Mouse (Mus musculus): ENCODE results near the gene Fam117b. TPM values are rescaled to one million over a fixed set of nuclear protein-coding genes. Genes with fewer than 3 reads are reported as not detected.
A peak's percentile ranks its signal among the peaks of the same experiment; 100 is the strongest.

The Fam117b gene
- polyA plus RNA-seq, 1 experiment from 2014 or later = 10.7 TPM

DNA sequence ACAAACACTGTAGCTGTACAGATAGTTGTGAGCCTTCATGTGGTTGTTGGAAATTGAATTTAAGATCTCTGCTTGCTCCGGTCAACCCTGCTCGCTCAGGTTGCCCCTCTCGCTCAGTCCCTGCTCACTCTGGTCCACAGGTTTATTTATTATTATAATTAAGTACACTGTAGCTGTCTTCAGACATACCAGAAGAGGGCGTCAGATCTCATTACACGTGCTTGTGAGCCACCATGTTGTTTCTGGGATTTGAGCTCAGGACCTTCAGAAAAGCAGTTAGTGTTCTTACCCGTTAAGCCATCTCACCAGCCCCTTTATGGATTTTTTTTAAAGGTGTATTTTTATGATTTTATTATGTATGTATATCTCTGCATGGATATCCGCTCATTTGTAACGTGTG is 20.0 kb upstream of the Fam117b start:
- WGBS = 89% methylated on average over 8 of the region's 8 CpGs
- Histone ChIP-seq H3K4me2 (ENCODE audit: low read depth, low read length) (no peak overlapping the region), H3K9ac (ENCODE audit: low read depth, low read length) (no peak overlapping the region), H3K4me3 (ENCODE audit: low read depth, low read length) (no peak overlapping the region), H3K36me3 (ENCODE audit: control insufficient read depth, insufficient read depth, low read length) (no peaks in the 10 kb centered on the region), H3K27ac (replicated peaks; ENCODE audit: low read depth, low read length) (no peak overlapping the region), H3K4me1 (ENCODE audit: control insufficient read depth, insufficient read depth, low read length) (no peaks in the 10 kb centered on the region), H3K9me3 (ENCODE audit: control insufficient read depth, low read length) (no peaks in the 10 kb centered on the region), H3K27me3 (replicated peaks; ENCODE audit: control insufficient read depth, insufficient read depth, low read length) (no peaks in the 10 kb centered on the region)
- ATAC-seq (ENCODE audit: low read depth) = no peak
- no peak for DNase-seq (ENCODE audit: low spot score)

DNA sequence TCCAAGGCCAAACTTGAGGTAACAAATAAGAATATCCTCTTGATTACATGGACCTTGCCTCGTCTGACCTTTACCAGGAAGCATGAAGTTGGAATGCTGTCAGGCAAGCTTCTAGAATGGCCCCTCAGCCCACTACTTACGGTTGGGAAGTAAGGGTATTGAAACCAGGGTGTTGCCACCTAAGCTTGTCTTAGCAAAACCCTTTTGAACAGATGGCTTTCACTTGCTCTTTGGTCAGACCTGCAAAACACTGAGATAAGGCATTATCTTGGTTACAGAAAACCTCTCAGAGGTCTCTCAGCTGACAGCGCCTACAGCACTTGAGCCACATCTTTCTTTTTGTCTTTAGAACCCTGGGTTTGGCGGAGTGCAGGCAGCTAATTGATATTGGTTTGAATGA is 18.8 kb upstream of the Fam117b start:
- no peaks in the 10 kb centered on the region for H3K36me3 ChIP-seq (ENCODE audit: control insufficient read depth, insufficient read depth, low read length)
- WGBS = 76% methylated on average over 4 of the region's 4 CpGs
- H3K9ac ChIP-seq (ENCODE audit: low read depth, low read length) = no peak overlapping the region
- no peak overlapping the region for H3K4me3 ChIP-seq (ENCODE audit: low read depth, low read length)
- ATAC-seq (ENCODE audit: low read depth) = no peak
- no peak overlapping the region for H3K4me2 ChIP-seq (ENCODE audit: low read depth, low read length)
- no peaks in the 10 kb centered on the region; the same call in 1 of the 2 replicates for H3K4me1 ChIP-seq (ENCODE audit: control insufficient read depth, insufficient read depth, low read length)
- no peak for DNase-seq (ENCODE audit: low spot score)
- no peak overlapping the region for H3K27ac ChIP-seq (replicated peaks; ENCODE audit: low read depth, low read length)
- no peaks in the 10 kb centered on the region for H3K27me3 ChIP-seq (replicated peaks; ENCODE audit: control insufficient read depth, insufficient read depth, low read length)
- H3K9me3 ChIP-seq (ENCODE audit: control insufficient read depth, low read length) = no peaks in the 10 kb centered on the region

DNA sequence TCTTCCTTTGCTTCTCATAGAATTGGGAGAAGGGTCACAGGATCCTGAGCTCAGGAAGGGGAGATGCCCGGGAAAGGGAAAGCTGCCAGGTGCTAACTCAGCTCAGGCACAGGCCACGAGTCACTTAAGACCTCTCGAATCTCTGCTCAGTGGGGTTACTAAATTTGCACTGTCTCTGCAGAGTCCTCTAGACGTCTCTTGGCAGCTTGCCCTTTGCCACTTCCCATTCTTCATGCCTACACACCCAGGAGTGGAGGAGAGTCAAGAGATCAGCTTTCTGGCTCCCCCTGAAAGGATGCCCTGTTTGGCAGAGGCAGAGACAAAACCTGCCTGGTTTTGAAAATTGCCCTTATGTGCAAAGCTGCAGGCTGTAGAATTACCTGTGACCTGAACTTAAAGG is 17.4 kb upstream of the Fam117b start:
- no peaks in the 10 kb centered on the region; the same call in 1 of the 2 replicates for H3K4me1 ChIP-seq (ENCODE audit: control insufficient read depth, insufficient read depth, low read length)
- H3K27ac ChIP-seq (replicated peaks; ENCODE audit: low read depth, low read length) = no peak overlapping the region
- H3K36me3 ChIP-seq (ENCODE audit: control insufficient read depth, insufficient read depth, low read length) = no peaks in the 10 kb centered on the region
- WGBS = 34% methylated on average over 4 of the region's 4 CpGs
- H3K9me3 ChIP-seq (ENCODE audit: control insufficient read depth, low read length) = no peaks in the 10 kb centered on the region
- H3K4me3 ChIP-seq (ENCODE audit: low read depth, low read length) = no peak overlapping the region
- no peaks in the 10 kb centered on the region for H3K27me3 ChIP-seq (replicated peaks; ENCODE audit: control insufficient read depth, insufficient read depth, low read length)
- ATAC-seq (ENCODE audit: low read depth) (peak; percentile 62; the same call in 1 of the 2 replicates), DNase-seq (ENCODE audit: low spot score) (peak; percentile 72)
- H3K4me2 ChIP-seq (ENCODE audit: low read depth, low read length) = no peak overlapping the region
- no peak overlapping the region for H3K9ac ChIP-seq (ENCODE audit: low read depth, low read length)

DNA sequence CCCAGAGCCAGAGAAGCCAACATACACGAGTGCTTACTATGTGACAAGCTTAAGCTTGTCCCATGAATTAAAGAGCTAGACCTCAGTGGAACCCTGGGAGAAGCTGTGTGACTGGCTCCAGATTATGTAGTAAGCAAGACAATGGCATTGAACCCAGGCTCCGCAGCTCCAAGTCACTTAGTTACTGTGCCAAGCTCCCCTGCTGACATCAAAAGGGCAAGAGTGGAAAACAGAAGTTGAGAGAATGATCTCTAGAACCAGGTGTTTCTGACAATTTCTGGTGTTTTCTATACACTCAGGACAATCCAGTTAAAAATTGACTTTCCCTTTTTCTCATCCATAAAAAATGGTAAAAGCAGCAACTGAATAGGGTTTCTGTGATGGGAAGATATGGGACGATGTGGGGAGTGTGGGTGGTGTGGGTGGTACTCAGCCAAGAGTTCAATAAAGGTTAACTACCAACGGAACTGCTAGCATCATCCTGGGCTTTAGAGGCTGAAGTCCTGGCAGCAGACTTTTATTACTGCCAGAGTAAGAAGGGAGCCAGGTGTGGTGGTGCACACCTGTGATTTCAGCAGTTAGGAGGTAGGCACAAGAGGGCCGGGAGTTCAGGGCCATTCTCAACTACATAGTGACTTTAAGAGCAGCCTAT is 15.5 kb upstream of the Fam117b start:
- no peaks in the 10 kb centered on the region for H3K9me3 ChIP-seq (ENCODE audit: control insufficient read depth, low read length)
- H3K9ac ChIP-seq (ENCODE audit: low read depth, low read length) = no peak overlapping the region
- DNase-seq (ENCODE audit: low spot score) = no peak
- no peak for ATAC-seq (ENCODE audit: low read depth)
- H3K4me2 ChIP-seq (ENCODE audit: low read depth, low read length) = no peak overlapping the region
- no peak overlapping the region for H3K4me3 ChIP-seq (ENCODE audit: low read depth, low read length)
- no peaks in the 10 kb centered on the region for H3K27me3 ChIP-seq (replicated peaks; ENCODE audit: control insufficient read depth, insufficient read depth, low read length)
- no peak overlapping the region for H3K27ac ChIP-seq (replicated peaks; ENCODE audit: low read depth, low read length)
- no peaks in the 10 kb centered on the region; the same call in 1 of the 2 replicates for H3K4me1 ChIP-seq (ENCODE audit: control insufficient read depth, insufficient read depth, low read length)
- H3K36me3 ChIP-seq (ENCODE audit: control insufficient read depth, insufficient read depth, low read length) = no peaks in the 10 kb centered on the region
- 62% methylated on average over 5 of the region's 5 CpGs for WGBS

DNA sequence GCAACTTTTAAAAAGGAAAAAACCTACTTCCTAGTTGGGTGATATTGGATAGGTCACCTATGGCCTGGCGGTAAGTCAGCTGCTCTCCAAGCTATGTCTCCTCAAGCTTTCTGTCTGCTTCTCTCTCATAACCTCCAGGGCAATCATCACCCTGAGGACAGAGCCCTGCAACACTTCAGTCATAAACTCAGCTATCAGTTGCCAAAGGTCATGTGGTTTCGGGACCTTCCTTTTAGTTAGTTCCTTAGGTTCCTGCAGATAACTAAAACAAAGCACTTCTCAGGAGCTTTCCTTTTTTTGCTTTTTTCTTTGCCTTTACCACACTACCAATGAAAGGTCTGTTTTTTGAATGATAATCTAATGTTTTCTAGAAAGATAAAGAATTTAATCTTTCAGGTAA is 13.1 kb upstream of the Fam117b start:
- no peak overlapping the region for H3K27ac ChIP-seq (replicated peaks; ENCODE audit: low read depth, low read length)
- WGBS = 88% methylated on average over 2 of the region's 2 CpGs
- no peak for DNase-seq (ENCODE audit: low spot score)

DNA sequence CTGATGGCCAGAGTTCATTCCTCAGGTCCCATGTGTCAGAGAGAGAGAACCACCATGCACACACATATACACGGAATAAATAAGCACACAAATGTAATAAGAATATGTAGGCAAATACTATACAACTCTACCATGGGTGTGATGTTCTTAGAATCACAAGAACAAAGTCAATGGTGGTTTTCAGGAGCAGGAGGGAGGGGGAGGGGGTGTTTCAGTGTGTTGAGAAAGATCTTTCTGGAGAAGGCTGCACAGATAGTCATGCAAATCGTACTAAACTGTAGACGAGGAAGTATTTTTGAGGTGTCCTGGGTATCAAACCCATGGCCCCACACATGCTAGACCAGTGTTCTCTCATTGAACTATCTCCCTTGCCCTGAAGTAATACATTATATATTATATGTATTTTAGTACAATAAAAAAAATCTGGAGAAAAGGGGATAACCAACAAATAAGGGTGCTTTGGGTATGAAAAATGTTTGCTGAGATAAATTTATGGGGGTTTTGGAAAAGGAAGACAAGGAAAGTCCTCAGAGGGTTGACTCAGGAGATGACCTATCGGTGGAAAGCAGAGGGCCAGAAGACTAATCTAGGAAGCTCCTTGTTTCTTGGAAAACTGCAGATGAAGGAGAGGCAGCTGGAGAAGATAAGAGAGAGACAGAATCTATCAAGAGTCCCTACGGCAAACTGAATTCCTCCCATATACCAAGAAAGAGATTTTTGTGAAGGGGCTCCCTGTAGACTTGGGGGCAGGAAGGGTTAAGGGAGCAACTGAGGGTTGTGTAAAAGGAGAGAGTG is 11.5 kb upstream of the Fam117b start:
- Histone ChIP-seq H3K27me3 (replicated peaks; ENCODE audit: control insufficient read depth, insufficient read depth, low read length) (no peaks in the 10 kb centered on the region), H3K9me3 (ENCODE audit: control insufficient read depth, low read length) (no peaks in the 10 kb centered on the region), H3K9ac (ENCODE audit: low read depth, low read length) (no peak overlapping the region), H3K4me2 (ENCODE audit: low read depth, low read length) (no peak overlapping the region), H3K36me3 (ENCODE audit: control insufficient read depth, insufficient read depth, low read length) (no peaks in the 10 kb centered on the region), H3K27ac (replicated peaks; ENCODE audit: low read depth, low read length) (no peak overlapping the region), H3K4me1 (ENCODE audit: control insufficient read depth, insufficient read depth, low read length) (no peaks in the 10 kb centered on the region; the same call in 1 of the 2 replicates), H3K4me3 (ENCODE audit: low read depth, low read length) (no peak overlapping the region)
- ATAC-seq (ENCODE audit: low read depth) (no peak), DNase-seq (ENCODE audit: low spot score) (no peak)
- WGBS = 90% methylated on average over 5 of the region's 5 CpGs

More for the DNA sequence above, 13.1 kb upstream of the Fam117b start:
- Histone ChIP-seq H3K36me3 (ENCODE audit: control insufficient read depth, insufficient read depth, low read length) (no peaks in the 10 kb centered on the region), H3K4me2 (ENCODE audit: low read depth, low read length) (no peak overlapping the region), H3K4me3 (ENCODE audit: low read depth, low read length) (no peak overlapping the region), H3K9ac (ENCODE audit: low read depth, low read length) (no peak overlapping the region), H3K4me1 (ENCODE audit: control insufficient read depth, insufficient read depth, low read length) (no peaks in the 10 kb centered on the region; the same call in 1 of the 2 replicates), H3K27me3 (replicated peaks; ENCODE audit: control insufficient read depth, insufficient read depth, low read length) (no peaks in the 10 kb centered on the region), H3K9me3 (ENCODE audit: control insufficient read depth, low read length) (no peaks in the 10 kb centered on the region)
- ATAC-seq (ENCODE audit: low read depth) = no peak

DNA sequence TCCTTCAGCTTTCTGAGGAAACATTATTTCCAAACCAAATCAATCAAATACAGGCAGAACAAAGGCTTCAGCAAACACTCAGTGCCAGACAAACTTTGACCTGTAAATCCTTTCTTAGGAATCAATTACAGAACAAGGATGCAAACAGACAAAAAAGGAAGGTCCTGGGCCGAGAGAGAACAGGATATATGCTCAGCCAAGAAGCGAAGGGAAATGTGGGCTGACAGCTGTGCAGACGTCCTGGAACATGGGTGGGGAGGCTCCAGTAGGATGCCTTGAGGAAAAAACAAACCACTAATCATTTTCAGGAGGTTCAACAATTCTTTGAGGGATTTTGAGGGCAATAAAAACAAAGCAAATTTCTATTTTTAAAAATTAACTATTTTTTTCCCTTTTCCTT is 10.2 kb upstream of the Fam117b start:
- 20% methylated on average over 3 of the region's 3 CpGs for WGBS
- Histone ChIP-seq H3K27me3 (replicated peaks; ENCODE audit: control insufficient read depth, insufficient read depth, low read length) (no peaks in the 10 kb centered on the region), H3K4me2 (ENCODE audit: low read depth, low read length) (no peak overlapping the region), H3K9me3 (ENCODE audit: control insufficient read depth, low read length) (no peaks in the 10 kb centered on the region), H3K9ac (ENCODE audit: low read depth, low read length) (no peak overlapping the region), H3K36me3 (ENCODE audit: control insufficient read depth, insufficient read depth, low read length) (no peaks in the 10 kb centered on the region), H3K4me3 (ENCODE audit: low read depth, low read length) (no peak overlapping the region), H3K4me1 (ENCODE audit: control insufficient read depth, insufficient read depth, low read length) (no peaks in the 10 kb centered on the region; the same call in 1 of the 2 replicates), H3K27ac (replicated peaks; ENCODE audit: low read depth, low read length) (no peak overlapping the region; the same call in 1 of the 2 replicates)
- peak; percentile 56 for DNase-seq (ENCODE audit: low spot score)
- ATAC-seq (ENCODE audit: low read depth) = no peak

DNA sequence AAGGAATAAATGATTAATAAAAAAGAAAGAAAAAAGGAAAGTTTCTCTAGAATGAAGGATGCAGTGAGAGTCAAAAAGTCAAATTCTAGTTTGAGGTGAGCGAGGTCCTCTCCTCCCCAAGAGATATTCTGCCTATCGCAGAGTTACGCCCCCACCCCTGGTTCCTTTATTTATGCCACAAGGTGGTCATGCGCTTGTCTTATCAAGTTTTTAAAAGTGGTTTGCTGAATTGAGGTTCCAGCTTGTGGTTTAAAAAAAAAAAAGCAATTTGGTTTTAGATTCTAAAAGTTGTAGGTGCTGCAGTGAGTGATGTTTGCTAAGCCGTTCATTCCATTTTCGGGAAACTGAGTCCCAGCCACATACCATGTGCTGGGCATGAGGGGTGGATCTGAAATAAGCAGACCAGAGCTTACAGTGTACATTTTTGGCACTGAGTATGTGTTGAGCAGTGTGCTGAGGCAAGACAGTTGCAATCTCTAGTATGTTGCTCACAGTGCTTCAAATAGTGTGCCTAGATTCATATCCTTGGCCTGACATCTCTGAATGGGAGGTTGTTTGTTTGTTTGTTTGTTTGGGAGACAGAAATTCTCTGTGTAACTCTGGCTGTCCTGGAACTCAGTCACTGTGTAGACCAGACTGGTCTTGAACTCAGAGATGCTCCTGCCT is 8.0 kb upstream of the Fam117b start:
- WGBS = 96% methylated on average over 6 of the region's 6 CpGs
- no peak for ATAC-seq (ENCODE audit: low read depth)

More for the DNA sequence above, 8.0 kb upstream of the Fam117b start:
- Histone ChIP-seq H3K9ac (ENCODE audit: low read depth, low read length) (no peak overlapping the region), H3K9me3 (ENCODE audit: control insufficient read depth, low read length) (no peaks in the 10 kb centered on the region), H3K4me2 (ENCODE audit: low read depth, low read length) (no peak overlapping the region), H3K36me3 (ENCODE audit: control insufficient read depth, insufficient read depth, low read length) (no peaks in the 10 kb centered on the region), H3K4me3 (ENCODE audit: low read depth, low read length) (no peak overlapping the region), H3K27me3 (replicated peaks; ENCODE audit: control insufficient read depth, insufficient read depth, low read length) (no peaks in the 10 kb centered on the region), H3K4me1 (ENCODE audit: control insufficient read depth, insufficient read depth, low read length) (no peaks in the 10 kb centered on the region), H3K27ac (replicated peaks; ENCODE audit: low read depth, low read length) (no peak overlapping the region)
- DNase-seq (ENCODE audit: low spot score) = no peak
